Mouse (Mus musculus): Measurements from ENCODE around the gene Krtap15. TPM values are rescaled to one million over a fixed set of nuclear protein-coding genes. Genes with fewer than 3 reads are reported as not detected.

Gene Krtap15
- not detected for total RNA-seq (2022)

- no peak for DNase-seq (ENCODE audit: low spot score)
These were observed at the start of gene Krtap15 for GRCm38 (mm10) chr16:88820066-88820465. Krtap15 (plus strand) TSS chr16:88820215.

GRCm38 (mm10) chr16:88774106-88774505, 45.9 kb upstream of the Krtap15 start, which contains the start of gene 2310057N15Rik:
2310057N15Rik (minus strand) TSS chr16:88774206.
- DNase-seq (ENCODE audit: low spot score) = no peak

DNA sequence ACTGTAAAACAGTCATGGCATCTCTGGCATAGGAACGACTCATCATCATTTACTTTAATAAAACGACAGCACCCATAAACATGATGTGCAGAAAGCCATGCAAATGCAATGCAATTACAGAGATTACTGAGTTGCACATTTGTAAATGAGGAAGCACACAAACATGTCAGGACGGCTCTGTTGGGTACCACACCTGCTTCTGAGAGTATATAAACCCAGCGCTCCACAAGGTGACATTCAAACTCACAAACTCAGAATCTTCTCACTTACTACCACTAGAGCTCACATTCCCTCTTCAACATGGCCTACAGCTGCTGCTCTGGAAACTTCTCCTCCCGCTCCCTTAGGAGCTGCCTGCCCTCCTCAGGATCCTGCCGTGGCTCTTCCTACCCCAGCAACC, 42.4 kb upstream of the Krtap15 start, which contains the start of gene Gm5965:
Gene Gm5965, plus strand, starts transcription at position 301 of the 400 bp plus-strand sequence.
- no peak for DNase-seq (ENCODE audit: low spot score)

GRCm38 (mm10) chr16:88786786-88787185, 33.2 kb upstream of the Krtap15 start:
- no peak for DNase-seq (ENCODE audit: low spot score)

GRCm38 (mm10) chr16:88811827-88812226, 8.2 kb upstream of the Krtap15 start, which contains the start of gene Gm20741:
Gm20741 (minus strand) TSS chr16:88812220.
- DNase-seq (ENCODE audit: low spot score) = no peak

GRCm38 (mm10) chr16:88823736-88824135, 3.7 kb downstream of the Krtap15 start:
- DNase-seq (ENCODE audit: low spot score) = no peak

- DNase-seq (ENCODE audit: low spot score) = no peak
These were observed 6.2 kb downstream of the Krtap15 start, which contains the start of gene Krtap14 for GRCm38 (mm10) chr16:88826095-88826652. Krtap14 (minus strand) TSS chr16:88826145.

DNA sequence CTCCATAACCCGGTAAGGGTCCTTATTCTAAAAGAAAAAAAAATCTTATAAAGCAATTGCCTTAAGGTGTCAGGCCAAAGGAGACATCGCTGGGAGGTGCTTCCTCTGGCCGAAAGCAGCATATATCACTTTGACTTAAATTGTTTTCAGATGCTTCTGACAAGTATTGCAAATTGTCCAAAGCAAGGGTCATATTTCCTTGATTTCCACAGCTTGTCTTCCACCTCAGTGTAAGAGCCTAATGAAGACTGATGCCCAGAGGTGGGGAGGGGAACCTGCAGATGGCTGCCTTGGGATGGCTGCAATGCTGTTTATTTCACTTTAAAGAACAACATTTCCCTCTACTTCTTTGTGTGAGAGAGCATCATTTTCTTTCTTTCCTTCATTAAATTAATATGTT, 7.0 kb downstream of the Krtap15 start:
- DNase-seq (ENCODE audit: low spot score) = no peak

DNA sequence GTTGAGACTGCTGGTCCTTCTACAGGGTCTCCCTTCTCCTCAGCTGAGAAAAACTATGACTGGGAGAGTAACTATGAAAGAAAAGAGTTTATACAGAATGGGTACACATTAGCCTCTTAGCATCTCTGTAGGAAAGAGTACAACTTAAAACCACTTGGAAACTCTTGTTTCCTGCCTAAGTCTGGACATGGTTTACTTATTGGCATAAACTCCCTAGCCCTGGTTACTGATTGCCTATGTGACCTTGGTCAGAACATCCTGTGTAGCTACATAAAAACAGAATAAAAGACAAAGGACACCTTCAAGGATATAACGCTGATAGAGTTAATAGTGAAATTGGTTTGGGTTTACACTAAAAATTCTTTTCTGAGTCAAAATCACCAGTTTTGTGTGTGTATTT, 27.3 kb downstream of the Krtap15 start:
- DNase-seq (ENCODE audit: low spot score) = no peak

- no peak for DNase-seq (ENCODE audit: low spot score)
These were observed 28.5 kb downstream of the Krtap15 start for GRCm38 (mm10) chr16:88848558-88848957.

- no peak for DNase-seq (ENCODE audit: low spot score)
These were observed 31.4 kb downstream of the Krtap15 start for GRCm38 (mm10) chr16:88851450-88851849.

DNA sequence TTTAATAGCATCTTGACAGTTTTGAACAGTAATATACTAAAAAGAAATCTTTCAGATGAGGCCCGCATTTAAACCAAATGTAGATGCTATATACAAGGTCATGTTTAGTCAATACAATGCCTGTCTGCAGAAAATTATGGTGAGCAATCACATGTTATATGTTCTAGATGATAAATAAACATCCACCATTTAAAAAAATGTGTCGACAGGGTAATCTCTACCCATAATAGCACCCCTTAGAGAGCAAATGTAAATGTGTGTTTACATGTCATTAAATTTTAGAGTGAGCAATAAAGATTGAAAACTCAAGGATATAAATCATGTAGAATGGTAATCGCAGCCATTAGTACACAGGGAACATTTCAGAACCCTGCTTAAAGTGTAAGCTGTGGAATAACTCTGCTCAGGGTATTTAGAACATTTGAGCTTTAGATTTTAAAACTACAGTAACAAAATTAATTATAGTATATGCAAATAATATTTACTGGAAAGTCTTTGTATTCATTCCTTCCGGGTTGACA, 44.9 kb downstream of the Krtap15 start:
- no peak for DNase-seq (ENCODE audit: low spot score)

DNA sequence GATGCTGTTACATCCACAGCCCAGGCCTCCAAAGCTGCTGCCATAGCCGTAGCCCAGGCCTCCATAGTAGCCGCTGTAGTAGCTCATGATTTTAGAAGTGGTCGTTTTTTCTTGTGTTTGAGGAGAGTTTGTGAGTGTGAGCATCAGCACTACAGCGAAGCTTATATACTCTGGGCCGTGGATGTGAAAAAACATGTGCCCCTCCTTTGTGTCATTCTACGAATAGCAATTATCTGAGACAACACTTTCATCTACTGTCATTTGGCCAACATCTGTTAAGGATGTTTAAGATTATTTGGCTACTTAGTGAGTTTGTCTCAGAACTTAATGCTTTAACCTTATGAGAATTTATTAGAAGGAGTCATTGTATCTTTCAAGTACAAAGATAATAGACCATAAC, 49.3 kb downstream of the Krtap15 start, which contains the start of gene Krtap19-1:
Gene Krtap19-1, minus strand, starts transcription at position 101 of the 400 bp plus-strand sequence.
- no peak for DNase-seq (ENCODE audit: low spot score)

DNA sequence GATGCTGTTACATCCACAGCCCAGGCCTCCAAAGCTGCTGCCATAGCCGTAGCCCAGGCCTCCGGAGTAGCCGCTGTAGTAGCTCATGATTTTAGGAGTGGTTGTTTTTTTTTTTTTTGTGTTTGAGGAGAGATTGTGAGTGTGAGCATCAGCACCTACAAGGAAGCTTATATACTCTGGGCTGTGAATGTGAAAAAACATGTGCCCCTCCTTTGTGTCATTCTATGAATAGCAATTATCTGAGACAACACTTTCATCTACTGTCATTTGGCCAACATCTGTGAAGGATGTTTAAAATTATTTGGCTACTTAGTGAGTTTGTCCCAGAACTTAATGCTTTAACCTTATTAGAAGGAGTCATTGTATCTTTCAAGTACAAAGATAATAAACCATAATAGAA, 54.2 kb downstream of the Krtap15 start, which contains the start of gene Krtap19-2:
Gene Krtap19-2, minus strand, starts transcription at position 101 of the 400 bp plus-strand sequence.
- DNase-seq (ENCODE audit: low spot score) = no peak

DNA sequence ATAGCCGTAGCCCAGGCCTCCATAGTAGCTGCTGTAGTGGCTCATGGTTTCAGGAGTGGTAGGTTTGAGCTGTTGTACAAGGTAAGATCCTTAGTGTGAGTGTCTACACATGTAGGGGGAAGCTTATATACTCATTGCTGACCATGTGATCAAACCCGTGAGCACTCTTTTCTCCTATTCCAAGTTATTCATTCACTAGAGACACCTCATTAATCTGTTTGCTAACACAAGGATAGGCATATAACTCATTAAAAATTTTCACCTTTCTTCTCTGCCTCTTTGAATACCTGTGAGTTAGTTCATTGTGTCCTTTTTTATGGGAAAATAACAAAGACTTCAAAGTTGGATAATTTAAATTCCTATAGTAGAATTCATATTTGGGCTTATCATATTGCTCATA, 57.9 kb downstream of the Krtap15 start, which contains the start of gene Krtap19-3:
Gene Krtap19-3, minus strand, starts transcription at position 101 of the 400 bp plus-strand sequence.
- DNase-seq (ENCODE audit: low spot score) = no peak

Other genes starting within 250 kb of the Krtap15 start
- not detected for gene Krtap24-1, start 207.9 kb upstream of the Krtap15 start, total RNA-seq (2022)
- not detected for gene 2310079G19Rik, start 192.5 kb upstream of the Krtap15 start, total RNA-seq (2022)
- not detected for gene Krtap26-1, start 172.4 kb upstream of the Krtap15 start, total RNA-seq (2022)
- gene Krtap27-1, start 148.5 kb upstream of the Krtap15 start, total RNA-seq (2022) = not detected
- not detected for gene 2310061N02Rik, start 112.3 kb upstream of the Krtap15 start, total RNA-seq (2022)
- not detected for gene Krtap13-1, start 91.4 kb upstream of the Krtap15 start, total RNA-seq (2022)
- not detected for gene Krtap13, start 68.6 kb upstream of the Krtap15 start, total RNA-seq (2022)
- gene 2310034C09Rik, start 61.4 kb upstream of the Krtap15 start, total RNA-seq (2022) = not detected
- not detected for gene 2310057N15Rik, start 46.0 kb upstream of the Krtap15 start, total RNA-seq (2022)
- gene Gm5965, start 42.3 kb upstream of the Krtap15 start, total RNA-seq (2022) = not detected
- not detected for gene Gm20741, start 8.0 kb upstream of the Krtap15 start, total RNA-seq (2022)
- gene Krtap14, start 5.9 kb downstream of the Krtap15 start, total RNA-seq (2022) = not detected
- not detected for gene Krtap19-1, start 49.2 kb downstream of the Krtap15 start, total RNA-seq (2022)
- gene Krtap19-2, start 54.1 kb downstream of the Krtap15 start, total RNA-seq (2022) = not detected
- not detected for gene Krtap19-3, start 57.8 kb downstream of the Krtap15 start, total RNA-seq (2022)
- gene Krtap19-4, start 64.9 kb downstream of the Krtap15 start, total RNA-seq (2022) = not detected
- gene Krtap19-5, start 76.2 kb downstream of the Krtap15 start, total RNA-seq (2022) = not detected
- not detected for gene Krtap19-9b, start 112.0 kb downstream of the Krtap15 start, total RNA-seq (2022)
- gene Krtap16-3, start 142.7 kb downstream of the Krtap15 start, total RNA-seq (2022) = not detected
- gene Krtap22-2, start 190.5 kb downstream of the Krtap15 start, total RNA-seq (2022) = not detected
- gene Gm10229, start 195.1 kb downstream of the Krtap15 start, total RNA-seq (2022) = not detected
- not detected for gene Krtap6-1, start 211.5 kb downstream of the Krtap15 start, total RNA-seq (2022)
- not detected for gene Gm10228, start 221.3 kb downstream of the Krtap15 start, total RNA-seq (2022)
- not detected for gene Krtap6-5, start 227.7 kb downstream of the Krtap15 start, total RNA-seq (2022)
- gene 1110025L11Rik, start 243.8 kb downstream of the Krtap15 start, total RNA-seq (2022) = not detected

All from heart, adult 8-10 months (tissue).